Mouse (Mus musculus) testis, adult 2 months (tissue): ENCODE data around the gene Tnfrsf23. TPM values are rescaled to one million over a fixed set of nuclear protein-coding genes. Genes with fewer than 3 reads are reported as not detected.
"Not testable (repeated sequence)": the region's sequence is repeated elsewhere in the genome, so short reads cannot be mapped to it uniquely, and the experiment has no call there.

Experiments used
- H3K27ac ChIP-seq: fragments of 200-500 bp; 2 replicates; pipeline ENCODE4 v1.5.1; 2012; ENCODE audit warnings: low read depth, low read length; ENCODE audit not compliant: control insufficient read depth, insufficient read depth
- H3K27me3 ChIP-seq: fragments of 200-500 bp; 2 replicates; pipeline ENCODE4 v1.6.1; 2012; ENCODE audit warnings: mild to moderate bottlenecking, low read length, moderate library complexity; ENCODE audit not compliant: control insufficient read depth, insufficient read depth
- H3K36me3 ChIP-seq: fragments of 200-500 bp; 2 replicates; pipeline ENCODE4 v1.6.1; 2012; ENCODE audit warnings: mild to moderate bottlenecking, low read length; ENCODE audit not compliant: control insufficient read depth, insufficient read depth
- H3K4me1 ChIP-seq: fragments of 200-500 bp; 2 replicates; pipeline ENCODE4 v1.6.1; 2012; ENCODE audit warnings: low read length; ENCODE audit not compliant: control insufficient read depth, insufficient read depth
- H3K4me3 ChIP-seq: fragments of 200-500 bp; 2 replicates; pipeline ENCODE4 v1.5.1; 2012; ENCODE audit warnings: low read depth, mild to moderate bottlenecking, low read length, moderate library complexity, mixed read lengths; ENCODE audit not compliant: control insufficient read depth
- CTCF ChIP-seq: fragments of 200-500 bp; IDR thresholded peaks from 2 replicates; pipeline ENCODE4 v1.5.1; 2012; ENCODE audit warnings: low read depth, mild to moderate bottlenecking, inconsistent platforms, low read length, moderate library complexity; ENCODE audit not compliant: control insufficient read depth, insufficient read depth, insufficient replicate concordance
- POLR2A ChIP-seq: fragments of 200-500 bp; IDR thresholded peaks from 2 replicates; pipeline ENCODE4 v1.6.1; 2012; ENCODE audit warnings: low read depth, mild to moderate bottlenecking, inconsistent platforms, low read length, moderate library complexity; ENCODE audit not compliant: control insufficient read depth
- polyA plus RNA-seq: library from polyadenylated mRNA; depleted of rRNA; stranded (reverse); fragments of >200 nt; gene quantifications from 2 replicates; pipeline ENCODE4 v1.2.3, GENCODE M21; 2012

Tnfrsf23 gene
- polyA plus RNA-seq, 1 experiment, result 0.63 TPM

DNA sequence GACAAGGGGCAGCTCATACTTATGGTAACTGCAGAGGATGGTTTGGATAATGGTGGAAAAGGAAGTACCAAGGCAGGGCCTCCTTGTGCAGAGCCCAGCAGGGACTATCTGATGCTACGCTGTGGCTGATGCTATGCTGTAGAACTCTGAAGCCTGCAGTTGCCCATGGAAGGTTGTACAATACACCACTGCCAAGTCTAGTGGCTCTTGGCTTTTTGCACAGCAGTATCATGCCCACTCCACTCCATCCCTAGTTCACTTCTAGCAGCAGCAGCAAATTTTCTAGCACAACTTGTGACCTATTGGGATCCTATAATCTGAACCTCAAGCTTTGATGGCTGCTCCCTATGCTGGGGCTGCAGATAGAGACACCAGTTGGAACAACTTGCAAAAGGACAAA lies 4.1 kb downstream of the Tnfrsf23 start:
- H3K4me3 ChIP-seq, result no peak overlapping the region
- H3K27me3 ChIP-seq, result no peaks in the 10 kb centered on the region
- H3K27ac ChIP-seq, result no peak overlapping the region
- H3K36me3 ChIP-seq, result no peaks in the 10 kb centered on the region
- peaks cover 2% of the 10 kb centered on the region; the same call in 1 of the 2 replicates for H3K4me1 ChIP-seq
- no peak for TF ChIP-seq CTCF
- TF ChIP-seq POLR2A, result no peak

- H3K4me1 ChIP-seq, H3K27ac ChIP-seq, H3K27me3 ChIP-seq, H3K36me3 ChIP-seq, H3K4me3 ChIP-seq: not testable (repeated sequence)
These were observed 4.8 kb downstream of the Tnfrsf23 start for GRCm38 (mm10) chr7:143680836-143681235.

DNA sequence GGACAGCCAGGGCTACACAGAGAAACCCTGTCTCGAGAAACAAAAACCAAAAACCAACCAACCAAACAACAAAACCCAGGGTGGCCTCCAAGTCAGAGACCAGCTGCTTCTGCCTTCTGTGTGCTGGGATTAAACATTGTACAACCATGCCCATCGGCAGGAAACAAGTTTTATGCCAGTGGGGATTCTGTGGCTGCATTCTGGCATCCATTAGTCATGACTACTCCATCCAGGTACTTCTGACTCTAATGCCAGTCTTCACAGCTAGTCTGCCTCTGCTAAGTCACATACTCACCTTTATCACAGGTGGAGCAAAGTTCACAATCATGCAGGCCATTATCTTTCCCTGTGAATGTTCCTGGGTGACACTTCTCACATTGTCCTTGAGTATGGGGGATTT lies 6.0 kb downstream of the Tnfrsf23 start:
- H3K4me1 ChIP-seq, H3K36me3 ChIP-seq: not testable (repeated sequence)

DNA sequence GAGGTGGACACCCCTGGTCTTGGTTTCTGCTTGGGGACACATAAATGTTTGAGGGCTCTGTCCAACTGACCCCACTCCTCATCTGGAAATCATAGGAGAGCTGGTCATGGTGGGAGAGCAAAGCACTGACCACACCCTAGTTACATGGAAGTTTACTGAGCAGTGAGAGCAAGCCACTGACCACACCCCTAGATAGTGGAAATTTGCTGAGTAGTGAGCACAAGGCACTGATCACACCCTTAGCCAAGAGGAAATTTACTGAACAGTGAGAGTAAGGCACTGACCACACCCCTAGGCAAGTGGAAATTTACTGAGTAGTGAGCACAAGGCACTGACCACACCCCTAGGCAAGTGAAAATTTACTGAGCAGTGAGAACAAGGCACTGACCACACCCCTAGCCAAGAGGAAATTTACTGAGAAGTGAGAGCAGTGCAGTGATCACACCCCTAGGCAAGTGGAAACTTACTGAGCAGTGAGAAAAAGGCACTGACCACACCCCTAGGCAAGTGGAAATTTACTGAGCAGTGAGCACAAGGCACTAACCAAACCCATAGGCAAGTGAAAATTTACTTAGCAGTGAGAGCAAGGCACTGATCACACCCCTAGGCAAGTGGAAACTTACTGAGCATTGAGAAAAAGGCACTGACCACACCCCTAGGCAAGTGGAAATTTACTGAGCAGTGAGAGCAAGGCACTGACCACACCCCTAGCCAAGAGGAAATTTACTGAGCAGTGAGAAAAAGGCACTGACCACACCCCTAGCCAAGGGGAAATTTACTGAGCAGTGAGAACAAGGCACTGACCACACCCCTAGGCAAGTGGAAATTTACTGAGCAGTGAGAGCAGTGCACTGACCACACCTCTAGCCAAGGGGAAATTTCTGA lies 19.0 kb downstream of the Tnfrsf23 start:
- no peak overlapping the region for H3K4me3 ChIP-seq
- H3K36me3 ChIP-seq, result no peaks in the 10 kb centered on the region
- H3K27ac ChIP-seq, result no peak overlapping the region
- H3K4me1 ChIP-seq, result no peaks in the 10 kb centered on the region
- TF ChIP-seq CTCF (no peak), POLR2A (no peak)
- no peaks in the 10 kb centered on the region for H3K27me3 ChIP-seq

More for the DNA sequence above, 6.0 kb downstream of the Tnfrsf23 start:
- H3K27me3 ChIP-seq, H3K27ac ChIP-seq, H3K4me3 ChIP-seq: not testable (repeated sequence)

- H3K36me3 ChIP-seq, result no peaks in the 10 kb centered on the region
- H3K4me3 ChIP-seq, result no peak overlapping the region
- H3K27me3 ChIP-seq, result no peaks in the 10 kb centered on the region
- no peak overlapping the region for H3K27ac ChIP-seq
- H3K4me1 ChIP-seq, result no peaks in the 10 kb centered on the region
- no peak for TF ChIP-seq POLR2A
- TF ChIP-seq CTCF, result no peak
These were observed 22.2 kb downstream of the Tnfrsf23 start for GRCm38 (mm10) chr7:143663470-143663869.

GRCm38 (mm10) chr7:143660797-143661196 lies 24.9 kb downstream of the Tnfrsf23 start:
- Histone ChIP-seq H3K27ac (no peak overlapping the region), H3K27me3 (no peaks in the 10 kb centered on the region), H3K36me3 (no peaks in the 10 kb centered on the region), H3K4me3 (no peak overlapping the region), H3K4me1 (no peaks in the 10 kb centered on the region)
- TF ChIP-seq CTCF, result no peak
- no peak for TF ChIP-seq POLR2A

GRCm38 (mm10) chr7:143649769-143650346 lies 35.8 kb downstream of the Tnfrsf23 start:
- H3K36me3 ChIP-seq, H3K27ac ChIP-seq, H3K4me1 ChIP-seq, H3K27me3 ChIP-seq: not testable (repeated sequence)
- peak overlapping the region; percentile 68; the same call in 1 of the 2 replicates for H3K4me3 ChIP-seq
